Mouse (Mus musculus) monocyte, adult 5-6 weeks (primary cell): ENCODE measurements around the gene Gm48552. TPM values are rescaled to one million over a fixed set of nuclear protein-coding genes. Genes with fewer than 3 reads are reported as not detected.

ENCODE experiments used
- ATAC-seq: fragments of 153-309, 156-312 bp; replicated peaks from 2 replicates; pipeline ENCODE4 v1.8.0; 2017; ENCODE audit warnings: mild to moderate bottlenecking; ENCODE audit not compliant: low TSS enrichment, insufficient number of reproducible peaks, severe bottlenecking, poor library complexity, low FRiP score
- total RNA-seq: library from RNA; stranded (forward); fragments of 200-1000, 200-491, 200-594 nt; gene quantifications from 3 replicates; pipeline ENCODE4 v1.2.3, GENCODE M21; 2017

The Gm48552 gene
- total RNA-seq, 1 experiment from 2014 or later = not detected

GRCm38 (mm10) chr10:81425236-81425850, 36.5 kb downstream of the Gm48552 start:
- ATAC-seq = no peak

GRCm38 (mm10) chr10:81426081-81426671, 37.4 kb downstream of the Gm48552 start:
- no peak for ATAC-seq

DNA sequence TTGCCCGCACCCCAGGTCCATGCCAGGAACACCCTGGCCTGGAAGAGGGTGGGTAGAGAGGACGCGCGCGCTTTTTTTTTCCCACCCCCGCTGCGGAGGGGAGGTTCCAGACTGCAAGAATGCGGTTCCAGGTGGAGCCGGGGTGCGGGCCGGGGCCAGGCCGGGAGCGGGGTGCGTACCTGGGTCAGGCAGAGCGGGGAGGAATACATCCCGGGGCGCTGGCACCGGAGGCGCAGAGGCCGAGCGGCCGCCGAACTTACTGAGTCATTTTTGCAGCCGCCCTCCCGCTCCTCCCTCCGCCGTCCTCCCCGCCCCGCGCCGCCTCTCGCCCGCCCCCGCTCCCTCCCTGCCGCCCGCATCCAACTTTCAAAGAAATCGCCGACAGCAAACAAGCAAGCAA, 38.1 kb downstream of the Gm48552 start:
- no peak for ATAC-seq

DNA sequence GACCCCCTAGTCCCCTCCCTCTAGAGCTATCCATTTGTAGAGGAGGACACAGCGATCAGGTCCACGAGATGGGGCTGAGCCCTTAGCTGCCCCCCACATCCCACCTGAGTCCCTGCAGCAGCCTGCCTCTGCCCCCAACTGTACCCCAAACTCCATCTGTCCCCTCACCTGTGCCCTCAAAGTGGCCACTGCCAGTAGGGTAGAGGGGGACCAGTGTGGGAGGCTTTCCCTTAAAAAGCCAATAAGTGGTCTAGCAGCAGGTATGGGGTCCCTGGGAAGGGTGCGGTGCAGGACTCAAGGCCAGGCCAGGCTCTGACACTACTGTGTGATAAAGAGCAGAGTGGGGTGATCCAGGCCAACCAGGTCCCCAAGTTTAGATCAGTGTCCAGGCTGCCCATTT, 38.5 kb downstream of the Gm48552 start:
- ATAC-seq = no peak

DNA sequence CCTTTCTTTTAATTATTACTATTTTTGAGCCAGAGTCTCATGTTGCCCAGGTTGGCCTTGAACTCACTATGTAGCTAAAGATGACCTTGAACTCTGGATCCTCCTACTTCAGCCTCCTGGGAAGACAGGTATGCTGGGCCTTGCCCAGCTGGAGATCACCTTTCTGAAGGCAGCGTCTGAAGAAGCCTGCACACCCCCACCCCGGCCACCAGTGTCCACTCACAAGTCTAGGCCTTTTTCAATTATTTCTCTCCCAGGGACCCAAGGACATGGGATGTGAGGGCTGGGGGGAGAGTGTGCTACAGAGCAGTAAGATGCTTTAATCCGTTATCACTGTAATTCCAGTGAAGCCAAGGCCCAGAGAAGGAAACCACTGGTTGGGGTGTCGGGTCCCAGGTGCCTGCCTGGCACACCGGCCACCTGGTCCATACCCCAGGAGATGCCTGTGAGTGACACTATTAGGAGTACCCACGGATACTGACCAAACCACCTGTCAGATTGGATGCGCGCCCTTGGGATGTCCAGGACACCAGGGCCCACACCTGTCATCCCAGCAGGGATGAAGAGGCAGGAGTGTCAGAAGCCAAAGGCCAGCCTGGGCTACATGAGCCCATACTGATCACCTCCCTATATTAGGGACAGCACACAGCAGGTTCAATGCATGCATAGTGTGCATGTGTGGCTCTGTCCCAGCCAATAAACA, 39.1 kb downstream of the Gm48552 start:
- ATAC-seq = no peak

DNA sequence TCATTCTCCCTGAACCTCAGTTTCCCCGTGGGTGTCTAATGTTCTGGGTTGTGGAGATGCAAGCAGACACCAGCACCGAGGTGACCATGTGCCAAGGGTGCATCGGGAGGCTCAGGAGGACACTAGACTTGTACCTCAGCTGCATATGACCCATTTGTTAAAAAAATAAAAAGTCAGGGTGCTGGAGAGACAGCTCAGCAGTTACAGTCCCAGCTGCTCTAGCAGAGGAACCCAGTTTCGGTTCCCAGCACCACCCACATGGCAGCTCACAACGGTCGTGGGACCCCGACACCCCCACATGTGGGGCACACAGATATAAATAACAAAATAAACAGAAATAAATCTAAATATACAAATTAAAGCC, 39.7 kb downstream of the Gm48552 start:
- no peak for ATAC-seq

- no peak for ATAC-seq
Observed at GRCm38 (mm10) chr10:81429092-81429491, 40.3 kb downstream of the Gm48552 start.

- ATAC-seq = peak; percentile 33; the same call in 1 of the 2 replicates
Observed at GRCm38 (mm10) chr10:81429605-81430061, 40.8 kb downstream of the Gm48552 start.

GRCm38 (mm10) chr10:81430141-81430830, 41.5 kb downstream of the Gm48552 start:
- ATAC-seq = no peak

GRCm38 (mm10) chr10:81430831-81431525, 42.2 kb downstream of the Gm48552 start:
- ATAC-seq = no peak

DNA sequence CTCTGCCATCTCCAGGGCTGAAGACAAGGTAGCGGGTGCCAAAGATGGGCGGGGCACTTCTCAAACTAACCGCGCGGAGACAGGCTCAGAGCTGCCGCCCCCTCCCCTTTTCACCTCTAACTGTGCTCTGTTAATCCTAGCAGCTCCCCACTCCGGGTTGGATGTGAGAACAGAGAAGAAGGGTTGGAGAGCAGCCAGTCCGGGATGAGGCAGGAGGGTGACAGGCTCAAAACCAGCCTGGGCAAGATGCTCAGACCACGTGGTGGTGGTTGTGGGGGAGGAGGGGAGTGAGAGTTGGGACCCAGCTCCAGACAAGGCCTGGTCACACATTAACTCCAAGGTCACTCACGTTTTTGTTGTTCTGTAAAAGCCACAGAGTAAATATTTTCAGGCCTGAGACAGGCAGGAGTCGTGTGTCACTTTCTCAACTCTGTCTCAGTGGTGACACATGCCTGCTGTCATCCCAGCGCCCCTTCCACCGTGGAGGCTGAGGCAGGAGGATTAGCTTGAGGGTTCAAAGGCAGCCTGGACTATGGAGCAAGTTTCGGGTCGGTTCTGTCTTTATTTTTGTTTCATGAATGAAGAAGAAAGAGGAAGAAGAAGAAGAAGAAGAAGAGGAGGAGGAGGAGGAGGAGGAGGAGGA, 42.8 kb downstream of the Gm48552 start:
- no peak for ATAC-seq

DNA sequence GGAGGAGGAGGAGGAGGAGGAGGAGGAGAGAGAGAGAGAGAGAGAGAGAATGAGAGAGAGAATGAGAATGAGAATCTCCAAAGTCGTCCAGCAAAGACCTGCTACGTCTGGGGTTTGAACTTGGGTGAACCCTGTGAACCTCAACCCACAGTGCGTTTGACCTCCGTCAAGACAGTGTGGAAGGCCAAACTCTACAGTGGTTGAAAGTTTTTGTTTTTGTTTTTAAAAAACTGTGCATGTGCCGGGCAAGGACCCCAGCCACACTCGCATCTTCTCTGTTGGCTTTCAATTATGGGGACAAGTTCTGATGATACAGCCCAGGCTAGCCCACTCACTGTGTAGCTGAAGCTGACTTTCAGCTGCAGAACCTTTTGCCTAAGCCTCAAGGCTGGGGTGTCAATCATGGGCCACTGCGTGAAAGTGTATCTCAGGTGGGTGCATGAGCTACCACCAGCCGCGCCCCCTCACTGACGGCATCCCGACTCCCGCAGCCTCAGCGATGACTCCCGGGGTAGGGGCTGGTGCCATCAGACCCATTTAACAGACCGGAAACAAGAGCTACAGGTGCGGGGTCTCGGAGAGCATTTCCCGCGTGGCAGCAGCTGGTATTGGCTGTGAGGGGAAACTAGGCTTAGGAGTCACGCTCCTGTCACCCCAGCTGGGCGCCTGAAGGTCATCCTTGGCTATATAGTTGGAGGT, 43.5 kb downstream of the Gm48552 start:
- ATAC-seq = no peak

DNA sequence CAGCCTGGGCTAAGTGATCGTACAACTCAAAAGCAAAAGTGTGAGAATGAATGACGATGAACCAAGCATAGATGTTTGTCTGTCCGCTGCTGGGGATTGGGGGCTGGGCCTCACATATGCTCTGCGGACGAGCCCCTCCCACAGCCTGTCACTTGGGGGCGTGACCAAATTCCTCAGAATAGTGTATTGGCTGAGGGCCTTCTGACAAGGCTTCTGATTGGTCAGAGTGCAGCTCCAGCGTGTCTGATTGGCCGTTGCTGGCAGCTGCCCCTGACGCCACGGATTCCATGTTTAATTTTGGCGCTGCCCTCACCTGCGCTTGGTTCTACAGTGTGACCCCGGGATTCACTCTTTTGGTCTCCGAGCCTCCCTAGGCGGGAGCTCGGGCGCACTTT, 44.1 kb downstream of the Gm48552 start:
- peak; percentile 78 for ATAC-seq

DNA sequence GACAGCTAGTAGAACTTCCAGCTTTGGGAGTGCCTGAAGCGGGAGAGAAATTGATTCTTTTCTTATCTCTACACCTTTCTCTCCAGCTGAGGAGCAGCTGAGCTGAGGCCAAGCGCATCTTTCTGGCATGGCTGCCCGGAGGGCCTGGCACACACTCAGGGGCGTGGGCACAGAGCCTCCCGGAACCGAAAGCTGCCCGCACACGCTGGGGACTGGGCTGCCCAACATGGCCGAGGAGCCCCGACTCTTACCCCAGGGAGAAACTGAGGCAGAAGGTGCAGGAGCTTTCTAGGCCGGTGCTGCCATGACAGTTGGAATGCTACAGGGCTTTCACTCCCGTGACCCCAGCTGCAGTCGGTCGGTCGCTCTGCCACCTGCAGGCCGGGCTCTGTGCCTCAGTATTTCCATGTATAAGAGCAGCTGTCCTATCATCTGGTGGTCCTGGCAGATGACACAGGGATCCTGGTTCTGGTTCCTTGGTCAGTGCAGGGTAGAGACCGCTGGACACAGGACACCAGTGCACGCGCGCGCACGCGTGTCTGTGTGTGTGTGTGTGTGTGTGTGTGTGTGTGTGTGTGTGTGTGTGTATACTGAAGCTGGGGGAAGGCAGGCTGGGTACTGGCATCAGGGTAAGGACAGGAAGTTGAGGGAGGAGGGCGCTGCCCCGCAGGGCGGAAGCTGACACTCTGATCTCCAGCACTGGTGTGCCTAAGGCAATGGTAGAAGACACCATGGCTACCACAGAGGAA, 44.9 kb downstream of the Gm48552 start:
- peak; percentile 58 for ATAC-seq

GRCm38 (mm10) chr10:81434361-81435263, 45.8 kb downstream of the Gm48552 start:
- ATAC-seq = no peak

DNA sequence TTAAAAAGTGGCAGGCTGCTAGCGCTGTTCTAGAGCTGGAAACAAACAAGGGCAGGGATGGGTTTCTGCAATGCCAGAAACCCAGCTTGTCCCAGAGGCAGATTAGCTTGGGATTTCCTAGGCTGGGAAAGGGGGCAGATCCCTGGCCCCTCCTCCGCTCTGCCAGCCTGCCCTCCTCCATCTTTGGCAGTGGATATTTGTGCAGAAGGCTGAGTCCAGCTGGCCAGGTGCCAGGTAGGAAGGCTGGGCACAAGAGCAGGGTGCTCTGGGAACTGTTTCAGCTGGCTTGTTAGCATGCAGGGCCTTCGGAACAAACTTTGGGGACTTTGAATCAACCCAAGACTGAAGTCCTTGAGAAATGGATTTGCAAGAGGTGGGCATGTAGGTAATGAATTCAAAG, 46.6 kb downstream of the Gm48552 start:
- no peak for ATAC-seq
